Mouse (Mus musculus) right cerebral cortex, postnatal 10 days (tissue): Measurements from ENCODE around the gene Fcf1.
A peak's percentile ranks its signal among the peaks of the same experiment; 100 is the strongest.

Source experiments
- DNase-seq, 2 experiments: peaks; one replicate each; pipeline ENCODE4 v3.0.0; 2021; ENCODE audit warnings: low spot score in 2 of 2

The Fcf1 gene

GRCm38 (mm10) chr12:84970428-84971096 lies at the start of gene Fcf1, which contains the start of gene Arel1:
Fcf1 (plus strand) TSS chr12:84970897.
Arel1 (minus strand) TSS chr12:84970900.
- peak; percentile 92 to 93 for DNase-seq

GRCm38 (mm10) chr12:84921881-84922419 lies 48.7 kb upstream of the Fcf1 start:
- no peak for DNase-seq

- peak in 1 of 2 experiments; percentile 48 for DNase-seq
Measured at GRCm38 (mm10) chr12:84924324-84924723, 46.4 kb upstream of the Fcf1 start.

- DNase-seq: no peak
Measured at GRCm38 (mm10) chr12:84926542-84926941, 44.2 kb upstream of the Fcf1 start.

GRCm38 (mm10) chr12:84932210-84932609 lies 38.5 kb upstream of the Fcf1 start:
- DNase-seq: no peak

- no peak for DNase-seq
Measured at GRCm38 (mm10) chr12:84935343-84935742, 35.4 kb upstream of the Fcf1 start.

- DNase-seq: no peak
Measured at GRCm38 (mm10) chr12:84939117-84939516, 31.6 kb upstream of the Fcf1 start.

- no peak for DNase-seq
Measured at GRCm38 (mm10) chr12:84940343-84940742, 30.4 kb upstream of the Fcf1 start.

GRCm38 (mm10) chr12:84941717-84942116 lies 29.0 kb upstream of the Fcf1 start:
- no peak for DNase-seq

GRCm38 (mm10) chr12:84943006-84943952 lies 27.4 kb upstream of the Fcf1 start:
- DNase-seq: no peak

GRCm38 (mm10) chr12:84944150-84944812 lies 26.4 kb upstream of the Fcf1 start:
- DNase-seq: no peak

GRCm38 (mm10) chr12:84944813-84945553 lies 25.7 kb upstream of the Fcf1 start:
- no peak for DNase-seq

GRCm38 (mm10) chr12:84947894-84948583 lies 22.7 kb upstream of the Fcf1 start:
- no peak for DNase-seq

- DNase-seq: no peak
Measured at GRCm38 (mm10) chr12:84948584-84949285, 22.0 kb upstream of the Fcf1 start.

- no peak for DNase-seq
Measured at GRCm38 (mm10) chr12:84950763-84951162, 19.9 kb upstream of the Fcf1 start.

- DNase-seq: no peak
Measured at GRCm38 (mm10) chr12:84951531-84951930, 19.2 kb upstream of the Fcf1 start.

GRCm38 (mm10) chr12:84952351-84952750 lies 18.3 kb upstream of the Fcf1 start:
- DNase-seq: no peak

- no peak for DNase-seq
Measured at GRCm38 (mm10) chr12:84956317-84956716, 14.4 kb upstream of the Fcf1 start.

GRCm38 (mm10) chr12:84958794-84959356 lies 11.8 kb upstream of the Fcf1 start:
- no peak for DNase-seq

GRCm38 (mm10) chr12:84962606-84963005 lies 8.1 kb upstream of the Fcf1 start:
- DNase-seq: no peak
